Mouse (Mus musculus) heart, embryonic 14.5 days (tissue): ENCODE data around the gene Gm37240. TPM values are rescaled to one million over a fixed set of nuclear protein-coding genes. Genes with fewer than 3 reads are reported as not detected.
A peak's percentile ranks its signal among the peaks of the same experiment; 100 is the strongest.

Experiments used
- ATAC-seq: fragments of 200-750 bp; cut with Nextera tagmentation; 2 replicates; pipeline ENCODE4 v1.8.0; 2017; ENCODE audit warnings: low read depth, moderate TSS enrichment; ENCODE audit not compliant: insufficient number of reproducible peaks, insufficient read depth, low FRiP score
- H3K27ac ChIP-seq, 2 experiments: fragments of 200-500 bp in 1 of 2; fragments of 300-500 bp in 1 of 2; sonication (generic) in 1 of 2; replicated peaks in 1 of 2; 2 replicates each; pipeline ENCODE4 v1.5.1; 2012 to 2014; ENCODE audit warnings: low read depth in 2 of 2, low read length in 2 of 2, control low read depth in 1 of 2, mild to moderate bottlenecking in 1 of 2, mixed read lengths in 1 of 2; ENCODE audit not compliant: control insufficient read depth in 1 of 2, insufficient read depth in 1 of 2
- H3K27me3 ChIP-seq: fragments of 300-500 bp; sonication (generic); 2 replicates; pipeline ENCODE4 v1.6.1; 2014; ENCODE audit warnings: mild to moderate bottlenecking, low read length, control low read depth; ENCODE audit not compliant: control insufficient read depth, insufficient read depth
- H3K36me3 ChIP-seq: fragments of 300-500 bp; sonication (generic); 2 replicates; pipeline ENCODE4 v1.6.1; 2014; ENCODE audit warnings: mild to moderate bottlenecking, control low read depth, low read length, mixed read lengths; ENCODE audit not compliant: control insufficient read depth, insufficient read depth
- H3K4me1 ChIP-seq, 2 experiments: fragments of 200-500 bp in 1 of 2; fragments of 300-500 bp in 1 of 2; sonication (generic) in 1 of 2; 2 replicates each; pipeline ENCODE4 v1.6.1; 2012 to 2014; ENCODE audit warnings: low read length in 2 of 2, control low read depth in 1 of 2, mixed read lengths in 1 of 2; ENCODE audit not compliant: control insufficient read depth in 2 of 2, insufficient read depth in 2 of 2
- H3K4me2 ChIP-seq: fragments of 300-500 bp; sonication (generic); 2 replicates; pipeline ENCODE4 v1.6.1; 2014; ENCODE audit warnings: mild to moderate bottlenecking, low read length
- H3K4me3 ChIP-seq, 2 experiments: fragments of 200-500 bp in 1 of 2; fragments of 300-500 bp in 1 of 2; sonication (generic) in 1 of 2; 2 replicates each; pipeline ENCODE4 v1.5.1; 2012 to 2014; ENCODE audit warnings: low read length in 2 of 2, mild to moderate bottlenecking in 2 of 2, control low read depth in 1 of 2, low read depth in 1 of 2, moderate library complexity in 1 of 2; ENCODE audit not compliant: control insufficient read depth in 1 of 2, insufficient read depth in 1 of 2
- H3K9ac ChIP-seq: fragments of 300-500 bp; sonication (generic); 2 replicates; pipeline ENCODE4 v1.6.1; 2014; ENCODE audit warnings: mild to moderate bottlenecking, low read length
- H3K9me3 ChIP-seq: fragments of 300-500 bp; sonication (generic); 2 replicates; pipeline ENCODE4 v1.6.1; 2016; ENCODE audit warnings: low read length, control low read depth; ENCODE audit not compliant: control insufficient read depth
- WGBS: fragments of 180-500 bp; shearing (Covaris S2); extraction: QIAGEN DNeasy Blood & Tissue Kit; methylation state at CpG from one replicate; pipeline ENCODE4 v1.1.7; 2014; 5-methylcytosine and 5-hydroxymethylcytosine counted together
- polyA plus RNA-seq: library from polyadenylated mRNA; unstranded; fragments of >200 nt; fragmentation: Nextera tagmentation; extraction: Ambion mirVana; gene quantifications from 2 replicates; pipeline ENCODE4 v1.2.1, GENCODE M21; 2014

Gm37240 gene
- polyA plus RNA-seq, 1 experiment from 2014 or later = 12.3 TPM

DNA sequence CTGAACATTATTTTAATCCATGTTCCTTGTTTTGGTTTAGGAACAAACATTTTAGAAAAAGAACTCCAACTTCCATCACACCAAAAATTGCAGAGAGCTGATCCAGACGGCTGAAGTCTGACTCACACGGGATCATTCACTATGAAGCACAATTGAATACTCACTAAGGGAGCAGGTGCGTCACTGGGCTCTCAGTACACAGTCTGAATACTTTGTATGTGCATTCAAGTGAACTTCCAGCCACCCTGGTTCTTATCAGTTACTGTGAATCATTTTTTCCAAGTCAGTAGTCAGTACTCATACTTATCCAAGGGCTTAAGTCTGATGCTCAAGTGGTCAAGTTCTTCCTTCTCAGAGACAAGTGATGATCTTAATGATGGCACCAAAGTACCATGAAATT lies 530.9 kb downstream of the Gm37240 start:
- no peak overlapping the region for H3K27ac ChIP-seq
- WGBS = 63% methylated on average over 3 of the region's 3 CpGs
- ATAC-seq = no peak
- no peaks in the 10 kb centered on the region for H3K27me3 ChIP-seq
- H3K36me3 ChIP-seq = no peaks in the 10 kb centered on the region
- H3K4me3 ChIP-seq = no peak overlapping the region
- peaks cover 0 to 4% of the 10 kb centered on the region in 2 experiments; a peak in 1 of 4 replicates for H3K4me1 ChIP-seq
- no peak overlapping the region for H3K4me2 ChIP-seq
- no peak overlapping the region for H3K9ac ChIP-seq
- no peaks in the 10 kb centered on the region for H3K9me3 ChIP-seq

DNA sequence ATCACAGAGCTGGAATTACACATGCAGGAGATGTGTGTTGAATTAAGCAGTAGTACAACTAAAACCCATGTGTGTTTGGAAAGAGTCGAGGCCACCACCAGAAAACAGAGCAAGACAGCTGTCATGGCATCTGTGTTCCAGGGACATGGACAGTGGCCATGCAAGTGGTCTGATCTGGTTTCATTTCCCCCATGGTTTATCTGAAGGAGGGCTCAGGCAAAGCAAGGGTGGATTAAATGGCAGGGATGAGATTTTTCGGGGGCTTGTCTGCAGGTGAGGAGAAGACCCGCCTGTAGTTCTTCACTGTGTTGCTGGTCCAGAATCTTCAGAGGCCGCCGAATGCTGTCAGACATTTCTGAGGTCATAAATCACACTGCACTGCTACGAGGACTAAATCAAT lies 539.3 kb downstream of the Gm37240 start:
- no peaks in the 10 kb centered on the region for H3K27me3 ChIP-seq
- WGBS = 82% methylated on average over 6 of the region's 6 CpGs
- no peak overlapping the region for H3K27ac ChIP-seq
- no peak for ATAC-seq
- H3K4me3 ChIP-seq = no peak overlapping the region
- H3K4me1 ChIP-seq = no peaks in the 10 kb centered on the region; a peak in 1 of 4 replicates
- H3K9me3 ChIP-seq = no peaks in the 10 kb centered on the region
- no peak overlapping the region for H3K4me2 ChIP-seq
- no peak overlapping the region for H3K9ac ChIP-seq
- H3K36me3 ChIP-seq = no peaks in the 10 kb centered on the region

DNA sequence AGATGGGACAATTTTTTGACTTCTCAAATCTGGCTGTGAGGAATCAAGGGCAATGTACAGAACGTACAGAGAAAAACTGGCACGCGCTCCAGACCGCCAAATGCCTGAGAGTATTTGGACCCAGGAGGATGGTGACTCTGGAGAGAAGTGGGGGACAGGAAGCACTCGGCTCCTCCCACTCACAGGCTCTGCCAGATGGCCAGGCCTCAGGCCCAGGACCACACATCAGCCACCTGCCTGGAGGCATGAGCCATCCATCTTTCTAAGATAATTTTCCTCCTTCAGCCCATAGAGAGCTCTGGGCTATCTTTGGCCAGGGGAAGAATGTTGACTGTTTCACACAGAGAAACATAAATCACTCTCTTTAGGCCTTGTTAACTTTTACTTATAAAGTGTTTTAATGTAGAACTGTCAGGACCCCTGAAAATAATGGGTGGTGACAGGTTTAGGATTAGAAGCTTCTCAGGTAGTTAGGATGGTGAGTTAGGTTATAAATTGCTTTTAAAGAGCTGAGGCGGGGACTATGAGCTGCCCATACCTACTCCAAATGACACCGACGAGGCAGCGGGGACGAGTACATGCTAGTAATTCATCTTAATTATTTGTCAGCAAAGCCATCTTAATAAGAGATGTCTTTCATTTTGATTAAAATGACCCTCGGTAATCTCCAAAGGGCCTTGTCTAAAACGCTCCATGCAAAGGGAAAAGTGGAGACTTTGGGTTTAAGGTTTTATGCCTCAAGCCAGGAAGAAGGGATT lies 546.0 kb downstream of the Gm37240 start:
- Histone ChIP-seq H3K4me2 (no peak overlapping the region), H3K36me3 (no peaks in the 10 kb centered on the region), H3K27me3 (no peaks in the 10 kb centered on the region)

DNA sequence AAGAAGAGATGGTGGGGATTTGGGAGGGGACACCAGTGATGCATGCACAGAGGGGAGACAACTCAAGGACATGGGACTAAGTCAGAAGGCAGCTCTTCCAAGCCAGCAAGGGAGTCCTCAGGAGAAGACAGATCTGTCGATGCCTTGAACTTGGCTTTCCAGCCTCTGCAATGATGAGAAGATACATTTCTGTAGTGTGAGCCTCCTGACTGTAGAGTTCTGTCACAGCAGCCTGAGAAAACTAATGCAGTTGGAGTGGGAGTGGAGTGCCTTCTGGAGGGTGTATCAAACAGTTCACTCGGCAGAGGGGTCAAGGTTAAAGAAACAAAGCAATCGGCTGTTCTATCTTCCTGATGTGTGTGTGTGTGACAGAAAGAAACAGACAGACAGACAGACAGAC lies 546.8 kb downstream of the Gm37240 start:
- Histone ChIP-seq H3K4me3 (no peak overlapping the region), H3K4me2 (no peak overlapping the region), H3K27me3 (no peaks in the 10 kb centered on the region), H3K27ac (peak overlapping the region; percentile 6 to 51; a peak in 3 of 4 replicates), H3K36me3 (no peaks in the 10 kb centered on the region), H3K4me1 (peaks cover 12 to 25% of the 10 kb centered on the region in 2 experiments), H3K9ac (no peak overlapping the region), H3K9me3 (no peaks in the 10 kb centered on the region)
- ATAC-seq = no peak
- 41% methylated on average over 3 of the region's 3 CpGs for WGBS

More for the DNA sequence above, 546.0 kb downstream of the Gm37240 start:
- H3K9ac ChIP-seq = no peak overlapping the region
- H3K9me3 ChIP-seq = no peaks in the 10 kb centered on the region
- H3K4me1 ChIP-seq = peaks cover 12 to 25% of the 10 kb centered on the region in 2 experiments
- 74% methylated on average over 12 of the region's 12 CpGs for WGBS
- ATAC-seq = no peak
- H3K27ac ChIP-seq = peak overlapping the region in 1 of 2 experiments; percentile 51; a peak in 1 of 4 replicates
- H3K4me3 ChIP-seq = no peak overlapping the region

DNA sequence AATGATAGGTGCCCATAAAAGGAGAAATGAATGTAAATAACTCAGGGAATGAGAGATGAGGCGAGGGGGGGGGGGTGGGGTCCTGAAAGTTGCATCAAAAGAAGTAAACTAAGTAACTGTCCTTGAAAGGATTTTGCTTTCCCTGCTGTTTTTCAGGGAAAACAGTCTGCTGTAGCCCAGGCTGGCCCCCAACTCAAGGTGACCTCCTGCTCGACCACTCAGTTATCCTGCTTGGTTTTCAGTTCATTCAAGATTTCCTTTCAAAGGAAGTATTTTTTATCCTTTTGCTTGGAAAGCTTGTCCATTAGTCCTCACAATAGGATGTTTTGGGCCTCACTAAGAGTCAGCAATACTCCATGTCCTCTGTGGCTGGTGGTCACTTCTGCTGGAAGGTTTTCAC lies 547.4 kb downstream of the Gm37240 start:
- WGBS = 72% methylated on average over 2 of the region's 2 CpGs

DNA sequence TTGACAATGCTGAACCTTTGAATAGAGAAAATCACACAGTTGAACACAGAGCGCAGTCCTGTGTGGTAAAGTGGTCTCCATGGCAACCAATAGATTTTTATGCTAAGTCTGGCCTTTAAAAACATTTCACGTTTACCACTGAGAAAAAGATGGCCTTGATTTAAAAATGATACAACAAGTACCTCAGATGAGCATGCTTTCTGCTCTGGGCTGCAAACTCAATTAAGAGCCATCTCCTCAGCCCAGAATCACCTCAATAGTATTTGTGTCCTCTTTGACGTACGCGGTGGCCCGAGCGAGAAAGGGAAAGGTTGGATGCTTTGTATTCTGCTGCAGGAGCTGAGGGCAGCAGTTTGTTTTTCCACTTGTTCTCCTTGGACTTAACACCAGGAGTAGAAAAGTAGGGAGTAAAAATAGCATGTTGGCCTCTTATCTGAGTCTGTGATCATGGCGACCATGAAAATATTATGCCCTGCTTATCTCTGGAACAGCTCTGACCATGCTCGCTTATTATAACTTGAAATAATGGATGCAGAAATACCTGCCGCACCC lies 548.0 kb downstream of the Gm37240 start:
- H3K4me1 ChIP-seq = peaks cover 12 to 25% of the 10 kb centered on the region in 2 experiments
- no peaks in the 10 kb centered on the region for H3K27me3 ChIP-seq
- H3K4me2 ChIP-seq = peak overlapping the region; percentile 36
- no peak overlapping the region for H3K4me3 ChIP-seq
- WGBS = 38% methylated on average over 10 of the region's 10 CpGs
- H3K27ac ChIP-seq = peak overlapping the region; percentile 38 to 51; a peak in 2 of 4 replicates
- H3K36me3 ChIP-seq = no peaks in the 10 kb centered on the region
- H3K9ac ChIP-seq = peak overlapping the region; percentile 46; the same call in 1 of the 2 replicates
- no peak for ATAC-seq
- no peaks in the 10 kb centered on the region for H3K9me3 ChIP-seq

More for the DNA sequence above, 547.4 kb downstream of the Gm37240 start:
- Histone ChIP-seq H3K36me3 (no peaks in the 10 kb centered on the region), H3K4me1 (peaks cover 12 to 25% of the 10 kb centered on the region in 2 experiments), H3K4me2 (no peak overlapping the region), H3K9me3 (no peaks in the 10 kb centered on the region), H3K27ac (peak overlapping the region; percentile 32 to 51; a peak in 3 of 4 replicates), H3K9ac (no peak overlapping the region), H3K27me3 (no peaks in the 10 kb centered on the region), H3K4me3 (no peak overlapping the region)
- no peak for ATAC-seq

DNA sequence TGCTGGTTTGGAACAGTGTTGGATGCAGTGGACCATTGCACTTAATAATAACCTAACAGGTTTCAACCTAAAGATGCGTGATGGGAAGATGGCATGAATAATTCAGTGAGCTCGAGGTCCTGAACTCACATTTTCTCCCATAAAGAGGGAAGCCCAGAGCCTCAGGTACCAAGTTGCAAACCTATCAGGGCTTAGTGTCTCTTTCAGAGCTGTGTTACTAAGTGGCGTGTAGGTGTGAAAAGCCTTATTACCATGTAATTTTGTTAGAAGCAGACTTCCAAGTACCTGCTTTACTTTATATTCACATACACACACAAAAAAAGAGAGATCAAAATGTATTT lies 548.6 kb downstream of the Gm37240 start:
- H3K4me2 ChIP-seq = no peak overlapping the region
- ATAC-seq = no peak
- H3K9ac ChIP-seq = no peak overlapping the region
- no peaks in the 10 kb centered on the region for H3K9me3 ChIP-seq
- no peaks in the 10 kb centered on the region for H3K36me3 ChIP-seq
- WGBS = 83% methylated on average over 3 of the region's 3 CpGs
- H3K4me1 ChIP-seq = peaks cover 12 to 25% of the 10 kb centered on the region in 2 experiments
- no peak overlapping the region for H3K27ac ChIP-seq
- H3K27me3 ChIP-seq = no peaks in the 10 kb centered on the region
- no peak overlapping the region for H3K4me3 ChIP-seq
